Mouse (Mus musculus): Measurements from ENCODE around the gene Nab2.
"Not testable (repeated sequence)": the region's sequence is repeated elsewhere in the genome, so short reads cannot be mapped to it uniquely, and the experiment has no call there.

Nab2 gene

DNA sequence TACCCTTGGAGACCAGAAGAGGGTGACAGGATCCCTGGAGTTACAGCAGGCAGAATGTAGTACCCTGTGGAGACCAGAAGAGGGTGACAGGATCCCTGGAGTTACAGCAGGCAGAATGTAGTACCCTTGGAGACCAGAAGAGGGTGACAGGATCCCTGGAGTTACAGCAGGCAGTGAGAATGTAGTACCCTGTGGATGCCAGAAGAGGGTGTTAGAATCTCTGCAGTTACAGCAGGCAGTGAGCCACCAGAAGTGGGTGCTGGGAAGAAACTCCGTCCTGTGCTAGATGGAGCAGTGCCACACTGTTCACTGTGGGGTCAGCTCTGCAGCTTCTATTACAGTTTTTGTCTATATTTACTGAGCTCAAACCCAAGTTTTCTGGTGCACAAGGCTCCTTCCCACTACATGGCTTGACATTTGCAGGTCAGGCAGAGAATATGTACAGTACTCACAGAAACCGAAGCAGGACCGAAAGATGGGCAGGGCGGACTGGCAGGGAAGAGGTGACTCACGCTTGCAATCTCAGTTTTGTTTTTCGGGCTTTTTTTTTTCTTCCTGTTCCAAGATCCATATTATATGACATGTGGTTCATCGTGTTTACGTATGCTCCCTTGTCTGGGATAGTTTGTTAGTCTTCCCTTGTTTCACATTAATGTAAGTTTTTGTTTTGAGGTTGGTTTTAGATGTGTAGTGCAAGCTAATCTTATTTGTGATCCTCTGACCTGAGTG lies 6.6 kb upstream of the Nab2 start:
- in situ Hi-C loops (cut with MboI, MseI) = loop anchor here (10.0 kb wide), 1 partner anchor 630 kb away; the partner anchor contains the start of genes Cyp27b1, Eef1akmt3 and Mettl1

GRCm38 (mm10) chr10:127674046-127674655 lies 5.8 kb upstream of the Nab2 start:
- in situ Hi-C loops (cut with MboI, MseI) = loop anchor here (10.0 kb wide), 1 partner anchor 629 kb away; the partner anchor contains the start of genes Cyp27b1, Eef1akmt3 and Mettl1

DNA sequence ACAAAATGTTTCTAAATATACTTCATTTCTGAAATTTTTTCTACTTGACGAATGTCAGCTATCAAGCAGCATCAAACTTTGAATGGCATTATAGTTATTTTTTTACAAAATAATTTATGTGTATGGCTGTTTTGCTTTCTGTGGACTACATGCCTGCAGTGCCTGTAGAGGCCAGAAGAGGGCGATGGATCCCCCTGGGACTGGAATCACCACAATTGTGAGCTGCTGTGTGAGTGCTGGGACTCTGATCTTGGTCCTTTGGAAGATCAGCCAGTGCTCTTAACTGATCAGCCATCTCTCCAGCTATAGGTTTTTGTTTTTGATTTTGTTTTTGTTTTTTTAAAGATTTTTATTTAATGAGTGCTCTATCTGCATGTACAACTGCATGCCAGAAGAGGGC lies 2.9 kb upstream of the Nab2 start:
- in situ Hi-C loops (cut with MboI, MseI) = loop anchor here (10.0 kb wide), 1 partner anchor 626 kb away; the partner anchor contains the start of genes Cyp27b1, Eef1akmt3 and Mettl1

DNA sequence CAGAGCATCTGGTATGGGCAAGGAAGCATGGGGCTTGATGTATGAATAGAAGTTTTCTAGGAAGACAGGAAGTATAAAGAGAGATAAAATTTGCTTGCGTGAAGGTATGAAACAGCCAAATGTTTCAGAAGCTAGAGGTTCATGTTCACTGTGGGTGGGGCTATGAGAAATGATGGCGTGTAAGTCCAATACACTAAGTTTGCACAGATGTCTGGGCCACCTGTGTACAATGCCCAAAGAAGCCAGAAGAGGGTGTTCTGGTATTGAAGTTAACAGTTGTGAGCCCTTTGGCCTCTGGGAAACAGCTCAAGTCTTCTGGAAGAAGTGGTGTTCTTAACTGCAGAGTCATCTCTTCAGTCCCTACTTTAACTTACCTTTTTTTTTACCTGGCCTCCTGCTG lies 1.8 kb upstream of the Nab2 start:
- in situ Hi-C loops (cut with MboI, MseI) = loop anchor here (10.0 kb wide), 1 partner anchor 625 kb away; the partner anchor contains the start of genes Cyp27b1, Eef1akmt3 and Mettl1

DNA sequence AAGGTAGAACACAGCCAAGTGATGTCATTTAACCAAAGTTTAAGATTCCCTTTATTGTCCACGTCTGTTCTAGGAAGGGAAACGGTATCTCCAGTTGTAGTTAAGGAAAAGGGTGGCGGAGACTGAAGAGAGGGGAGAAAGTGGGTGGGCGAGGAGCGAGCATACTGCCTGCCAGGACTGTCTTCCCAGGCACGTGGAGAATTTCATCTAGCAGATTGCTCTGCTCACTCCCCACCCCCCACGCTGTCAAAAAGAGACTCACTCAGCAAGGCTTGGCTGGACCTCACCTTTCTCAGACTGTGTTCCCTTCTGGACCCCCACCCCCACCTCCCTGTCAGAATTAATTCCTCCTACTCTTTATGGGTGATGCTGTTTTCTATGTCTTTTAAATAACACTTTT lies 802 bp upstream of the Nab2 start:
- in situ Hi-C loops (cut with MboI, MseI) = no loop called here

GRCm38 (mm10) chr10:127667269-127668092 lies 887 bp downstream of the Nab2 start:
- in situ Hi-C loops (cut with MboI, MseI) = no loop called here

GRCm38 (mm10) chr10:127666501-127667268 lies 1.7 kb downstream of the Nab2 start, which contains the start of gene Nemp1:
Gene Nemp1, plus strand, starts transcription at chr10:127666901.
- in situ Hi-C loops (cut with MboI, MseI) = no loop called here

DNA sequence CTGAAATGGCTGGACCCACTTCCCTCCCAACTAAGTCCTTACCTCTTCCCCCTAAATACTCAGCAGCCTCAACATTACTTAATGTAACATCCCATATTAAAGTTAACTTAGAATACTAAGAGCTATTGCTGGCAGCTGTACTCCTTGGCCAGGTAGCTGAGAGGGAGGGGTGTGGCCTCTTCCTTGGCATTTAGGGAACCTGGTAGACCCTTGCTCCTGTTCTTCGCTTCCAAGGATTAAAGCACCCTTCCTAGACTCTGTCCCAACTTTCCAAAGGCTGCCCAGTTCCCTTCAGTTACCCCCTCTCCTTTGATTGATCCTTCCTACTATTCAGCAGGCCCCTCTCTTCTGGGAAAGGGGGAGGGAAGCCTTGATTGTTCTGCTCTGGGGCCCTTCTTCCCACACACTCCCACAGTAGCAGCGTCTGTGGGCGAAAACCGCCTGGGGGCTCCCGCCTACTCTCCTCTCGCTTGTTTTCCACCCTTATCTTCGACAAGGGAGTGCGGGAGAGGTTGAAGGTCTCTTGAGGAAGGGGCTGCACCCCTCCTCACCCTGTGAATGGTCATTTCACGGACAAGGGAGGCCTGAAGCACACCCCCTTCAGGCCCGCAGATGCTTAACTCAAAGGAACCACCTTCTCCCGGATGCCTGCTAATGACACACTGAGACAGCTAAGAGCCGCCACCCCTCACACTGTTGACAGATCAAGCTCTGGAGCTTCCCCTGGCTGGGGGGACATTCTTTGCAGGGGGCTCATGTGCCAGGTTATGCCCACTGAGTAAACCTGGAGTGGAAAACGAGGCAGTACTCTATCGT lies 2.8 kb downstream of the Nab2 start:
- in situ Hi-C loops (cut with MboI, MseI) = no loop called here

GRCm38 (mm10) chr10:127664891-127665290 lies 3.5 kb downstream of the Nab2 start:
- in situ Hi-C loops (cut with MboI, MseI) = no loop called here

- in situ Hi-C loops (cut with MboI, MseI) = no loop called here
Measured at GRCm38 (mm10) chr10:127664166-127664565, 4.2 kb downstream of the Nab2 start.

GRCm38 (mm10) chr10:127663590-127663989 lies 4.8 kb downstream of the Nab2 start:
- in situ Hi-C loops (cut with MboI, MseI) = no loop called here

- in situ Hi-C loops (cut with MboI, MseI) = no loop called here
Measured at GRCm38 (mm10) chr10:127662666-127663253, 5.6 kb downstream of the Nab2 start.

DNA sequence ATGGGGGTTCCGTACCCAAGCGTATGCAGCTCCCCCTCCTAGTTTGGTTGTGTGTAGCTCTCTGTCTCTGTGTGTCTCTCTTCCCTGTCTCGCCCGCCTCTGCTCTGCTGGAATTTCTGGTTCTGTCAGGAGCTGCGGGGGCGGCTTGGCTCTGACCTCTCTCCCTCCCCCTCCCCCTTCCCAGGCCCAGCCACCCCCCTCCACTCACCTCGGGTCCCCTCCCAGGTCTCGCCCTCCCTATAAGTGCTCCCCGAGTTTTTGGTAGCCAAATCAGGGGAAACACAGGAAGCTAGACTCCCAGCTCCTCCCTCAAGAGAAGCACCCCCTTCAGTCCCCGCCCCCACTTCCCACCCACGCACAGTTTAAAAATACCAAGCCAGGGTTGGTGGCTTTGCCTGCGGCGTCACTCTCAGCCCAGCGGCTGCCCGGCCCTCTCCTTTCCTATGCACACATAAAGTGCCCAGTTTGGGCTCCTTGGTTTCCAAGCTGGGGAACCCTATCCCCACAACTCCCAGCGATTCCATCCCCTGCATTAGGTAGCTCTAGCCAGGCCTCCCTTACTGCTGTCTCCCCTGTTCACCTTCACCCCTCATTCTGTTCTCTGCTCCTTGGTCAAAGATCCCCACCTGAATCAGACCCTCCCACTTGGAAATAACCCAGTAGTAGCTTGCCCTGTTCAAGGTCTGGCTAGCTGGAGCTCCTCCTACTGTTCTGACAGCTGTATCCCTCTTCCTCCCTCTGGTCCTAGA lies 6.3 kb downstream of the Nab2 start:
- in situ Hi-C loops (cut with MboI, MseI) = no loop called here

- in situ Hi-C loops (cut with MboI, MseI) = no loop called here
Measured at GRCm38 (mm10) chr10:127661291-127661914, 7.0 kb downstream of the Nab2 start.

DNA sequence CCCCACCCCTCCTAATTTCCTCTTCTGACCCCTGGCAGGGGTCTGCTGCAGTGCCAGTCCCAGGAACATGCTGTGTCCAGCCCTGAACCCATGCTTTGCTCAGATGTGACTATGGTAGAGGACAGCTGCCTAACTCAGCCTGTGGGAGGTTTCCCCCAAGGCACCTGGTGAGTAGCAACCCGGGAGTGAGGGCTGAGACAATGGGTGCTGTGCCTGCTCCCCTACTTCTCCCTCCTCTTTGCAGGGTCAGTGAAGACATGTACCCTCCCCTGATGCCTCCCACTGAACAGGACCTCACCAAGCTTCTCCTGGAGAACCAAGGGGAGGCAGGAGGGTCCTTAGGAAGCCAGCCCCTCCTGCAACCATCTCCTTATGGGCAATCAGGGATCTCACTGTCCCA lies 8.8 kb downstream of the Nab2 start:
- in situ Hi-C loops (cut with MboI, MseI) = no loop called here

DNA sequence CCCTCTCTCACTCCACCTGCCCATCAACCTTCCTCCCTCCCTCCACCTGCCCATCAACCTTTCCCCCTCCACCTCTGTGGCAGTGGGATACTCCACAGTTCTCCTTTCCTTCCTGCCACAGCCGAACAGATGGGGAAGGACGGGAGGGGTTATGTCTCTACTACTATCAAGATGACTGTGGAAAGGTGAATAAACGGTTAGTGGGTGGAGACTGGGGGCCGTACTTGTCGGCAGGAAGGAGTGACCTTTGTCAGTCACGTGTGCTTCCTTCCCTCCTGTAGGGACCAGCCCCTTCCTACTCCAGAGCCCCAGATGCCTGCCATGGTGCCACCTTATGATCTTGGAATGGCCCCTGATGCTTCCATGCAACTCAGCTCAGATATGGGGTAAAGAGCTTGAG lies 10.3 kb downstream of the Nab2 start:
- in situ Hi-C loops (cut with MboI, MseI) = no loop called here

- in situ Hi-C loops (cut with MboI, MseI) = not testable (repeated sequence)
Measured at GRCm38 (mm10) chr10:127657617-127658016, 10.8 kb downstream of the Nab2 start.

- in situ Hi-C loops (cut with MboI, MseI) = no loop called here
Measured at GRCm38 (mm10) chr10:127654970-127655579, 13.3 kb downstream of the Nab2 start.
